31 mouse cellular contexts compared by ENCODE assay signal in the genomic region with DNA sequence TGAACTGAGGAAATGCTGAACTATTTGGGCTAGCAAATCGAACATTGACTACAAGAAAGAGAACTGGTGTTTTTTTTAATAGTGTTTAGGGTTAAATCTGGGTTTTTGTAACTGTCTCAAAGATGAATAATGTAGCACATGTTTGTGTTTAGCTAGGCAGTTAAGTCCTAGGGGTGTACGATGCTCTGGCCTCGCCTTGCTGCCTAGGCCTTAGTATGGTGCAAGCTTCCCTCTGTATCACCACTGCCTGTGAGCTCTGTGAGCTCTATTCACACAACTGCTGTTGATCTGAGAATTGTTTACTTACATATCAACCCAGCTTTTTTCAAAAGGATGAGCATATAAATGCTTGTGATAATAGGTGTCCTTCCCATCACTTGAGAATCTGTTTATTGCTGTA.
"Had no signal": no experiment of that assay in that cellular context is flagged by ENCODE, and none has a peak within 500 bp of the region (broad histone marks: within the 10 kb centered on the region; RNA-seq: fewer than 3 reads in every experiment).

No protein-coding gene starts in this region.

- H3K4me3 ChIP-seq: left cerebral cortex, adult 2 months; limb, embryonic 10.5 days; limb, embryonic 12.5 days; limb, embryonic 13.5 days; limb, embryonic 15.5 days; liver, embryonic 12.5 days; liver, embryonic 13.5 days; liver, embryonic 15.5 days; lung, embryonic 15.5 days; megakaryocyte, embryonic 14.5 days; midbrain, embryonic 10.5 days; midbrain, embryonic 12.5 days; midbrain, embryonic 13.5 days; midbrain, embryonic 15.5 days; myocyte; neural tube, embryonic 12.5 days had no signal

- DNase-seq: left cerebral cortex, postnatal 4 days; liver; liver, embryonic 13.5 days; liver, postnatal 0 days; lung, adult 18-20 months; lung, adult 2 months; lung, postnatal 10 days; lung, postnatal 14 days; lung, postnatal 36 days; lung, postnatal 4 days; midbrain, embryonic 14.5 days had no signal

- H3K4me2 ChIP-seq: limb, embryonic 12.5 days; limb, embryonic 13.5 days; limb, embryonic 15.5 days; liver, embryonic 11.5 days; liver, embryonic 12.5 days; liver, embryonic 13.5 days; liver, embryonic 15.5 days; lung, embryonic 15.5 days; midbrain, embryonic 12.5 days; midbrain, embryonic 13.5 days; midbrain, embryonic 15.5 days; neural tube, embryonic 12.5 days had no signal

- H3K36me3 ChIP-seq: liver, embryonic 15.5 days; midbrain, embryonic 12.5 days; midbrain, embryonic 15.5 days had no signal

- H3K27me3 ChIP-seq: limb, embryonic 12.5 days; limb, embryonic 13.5 days; limb, embryonic 15.5 days; liver, embryonic 12.5 days; liver, embryonic 13.5 days; liver, embryonic 15.5 days; lung, embryonic 15.5 days; megakaryocyte, embryonic 14.5 days; midbrain, embryonic 12.5 days; midbrain, embryonic 13.5 days; midbrain, embryonic 15.5 days; neural tube, embryonic 12.5 days had no signal

- H3K4me1 ChIP-seq: limb, embryonic 10.5 days; limb, embryonic 12.5 days; limb, embryonic 13.5 days; limb, embryonic 15.5 days; liver, embryonic 12.5 days; liver, embryonic 13.5 days; liver, embryonic 15.5 days; midbrain, embryonic 10.5 days; midbrain, embryonic 12.5 days; midbrain, embryonic 13.5 days; midbrain, embryonic 15.5 days; neural tube, embryonic 12.5 days had no signal

- ATAC-seq: liver, embryonic 12.5 days; liver, postnatal 0 days; midbrain, embryonic 13.5 days; midbrain, embryonic 15.5 days; midbrain, embryonic 16.5 days had no signal

- H3K9me3 ChIP-seq: limb, embryonic 10.5 days; limb, embryonic 12.5 days; limb, embryonic 13.5 days; limb, embryonic 15.5 days; liver, embryonic 12.5 days; liver, embryonic 13.5 days; liver, embryonic 15.5 days; lung, embryonic 15.5 days; megakaryocyte, embryonic 14.5 days; midbrain, embryonic 10.5 days; midbrain, embryonic 12.5 days; midbrain, embryonic 13.5 days; midbrain, embryonic 15.5 days; neural tube, embryonic 12.5 days had no signal

- H3K27ac ChIP-seq: left cerebral cortex, adult 2 months; limb, embryonic 10.5 days; limb, embryonic 12.5 days; limb, embryonic 13.5 days; limb, embryonic 15.5 days; liver, embryonic 12.5 days; liver, embryonic 13.5 days; liver, embryonic 14.5 days; liver, embryonic 15.5 days; lung, embryonic 15.5 days; macrophage; midbrain, embryonic 10.5 days; midbrain, embryonic 12.5 days; midbrain, embryonic 13.5 days; midbrain, embryonic 15.5 days; neural tube, embryonic 12.5 days had no signal

- H3K9ac ChIP-seq: limb, embryonic 12.5 days; limb, embryonic 13.5 days; limb, embryonic 15.5 days; liver, embryonic 12.5 days; liver, embryonic 13.5 days; liver, embryonic 14.5 days; liver, embryonic 15.5 days; liver, postnatal 0 days; lung, embryonic 14.5 days; lung, embryonic 15.5 days; midbrain, embryonic 12.5 days; midbrain, embryonic 13.5 days; midbrain, embryonic 15.5 days; neural tube, embryonic 12.5 days had no signal
